Mouse (Mus musculus) spleen, postnatal 14 days (tissue): ENCODE measurements around the gene Ostm1.

Source experiments
- DNase-seq, 2 experiments: peaks; one replicate each; pipeline ENCODE4 v3.0.0; 2021 to 2022; ENCODE audit warnings: low spot score in 2 of 2

The Ostm1 gene

GRCm38 (mm10) chr10:42583902-42584435, 347 bp downstream of the Ostm1 start:
- DNase-seq: no peak

DNA sequence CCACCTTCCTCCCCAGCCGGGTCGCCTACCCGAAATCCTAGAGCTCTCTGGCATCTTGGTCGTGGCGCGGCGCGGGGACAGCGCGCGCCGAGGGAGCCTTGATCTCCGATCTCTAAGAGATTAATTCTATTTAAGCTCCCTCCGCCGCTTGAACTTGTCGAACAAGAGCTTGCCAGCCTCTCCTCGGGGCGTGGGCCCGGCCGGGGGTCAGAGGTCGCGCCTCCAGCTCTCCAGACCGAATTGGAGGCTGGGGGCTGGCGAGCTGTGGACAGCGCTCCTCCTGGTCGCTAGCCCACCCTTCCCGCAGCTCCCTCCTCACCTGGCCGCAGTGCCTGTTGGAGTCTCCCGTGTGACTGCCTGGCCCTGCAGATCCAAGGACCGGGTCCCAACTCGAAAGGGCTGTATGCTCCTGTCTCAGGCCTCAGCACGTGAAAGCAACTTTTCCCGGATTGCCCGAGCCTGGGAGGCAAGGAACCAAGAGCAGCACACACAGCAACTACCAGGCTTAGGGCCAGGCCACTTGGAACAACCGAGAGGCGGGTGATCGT, 888 bp downstream of the Ostm1 start:
- DNase-seq: no peak

DNA sequence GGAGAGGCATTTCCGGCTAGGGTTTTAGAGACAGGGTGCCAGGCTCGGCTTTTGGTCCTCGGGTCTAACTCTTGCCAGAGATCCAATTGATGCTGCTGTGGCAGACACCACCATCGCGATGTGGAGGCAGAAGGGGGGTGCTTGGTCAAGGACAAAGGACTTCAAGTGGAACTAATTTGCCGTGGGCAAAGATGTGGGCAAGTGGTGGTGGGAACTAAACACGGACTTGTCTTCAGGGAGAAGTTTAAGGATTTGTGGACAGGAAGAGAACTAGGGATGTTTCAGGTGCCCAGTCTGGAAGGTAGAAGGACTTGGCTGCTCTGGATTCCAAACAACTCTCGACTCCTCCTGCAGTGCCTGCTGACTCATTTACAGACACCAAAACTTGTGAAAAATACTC, 1.5 kb downstream of the Ostm1 start:
- DNase-seq: no peak

- DNase-seq: no peak
These were observed 2.1 kb downstream of the Ostm1 start for GRCm38 (mm10) chr10:42585596-42586305.

DNA sequence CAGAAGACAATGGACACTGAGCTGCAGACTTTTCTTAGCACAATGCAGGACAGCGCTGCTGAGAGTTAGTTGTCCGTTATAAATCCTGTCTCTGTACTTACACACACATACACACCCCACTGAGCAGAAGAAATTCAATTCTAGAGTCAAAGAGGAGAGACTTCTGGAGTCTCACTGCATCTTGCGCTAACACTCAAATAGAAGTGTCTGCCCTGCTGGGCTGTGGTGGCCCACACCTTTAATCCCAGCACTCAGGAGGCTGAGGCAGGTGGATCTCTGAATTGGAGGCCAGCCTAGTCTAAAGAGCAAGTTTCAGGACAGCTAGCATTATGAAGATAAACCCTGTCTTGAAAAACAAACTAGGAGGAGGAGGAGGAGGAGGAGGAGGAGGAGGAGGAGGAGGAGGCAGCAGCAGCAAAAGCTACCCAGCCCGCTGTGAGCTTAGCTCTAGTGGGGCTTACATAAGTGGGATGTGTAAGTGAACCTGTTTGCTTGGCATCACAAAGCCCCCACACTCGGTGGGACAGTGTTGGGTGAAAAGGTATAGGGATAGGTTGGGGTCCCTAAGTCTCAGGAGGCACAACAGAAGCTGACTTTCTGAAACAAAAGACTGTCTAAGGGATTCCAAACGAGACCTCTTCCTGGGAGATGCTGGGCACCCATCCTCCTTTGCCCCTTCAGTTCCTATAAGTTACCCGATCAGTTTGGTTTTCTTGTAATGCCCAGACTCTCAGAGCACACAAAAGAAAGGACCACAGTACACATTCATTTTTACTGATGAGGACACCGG, 4.5 kb downstream of the Ostm1 start:
- no peak for DNase-seq

GRCm38 (mm10) chr10:42589505-42589904, 5.9 kb downstream of the Ostm1 start:
- no peak for DNase-seq

DNA sequence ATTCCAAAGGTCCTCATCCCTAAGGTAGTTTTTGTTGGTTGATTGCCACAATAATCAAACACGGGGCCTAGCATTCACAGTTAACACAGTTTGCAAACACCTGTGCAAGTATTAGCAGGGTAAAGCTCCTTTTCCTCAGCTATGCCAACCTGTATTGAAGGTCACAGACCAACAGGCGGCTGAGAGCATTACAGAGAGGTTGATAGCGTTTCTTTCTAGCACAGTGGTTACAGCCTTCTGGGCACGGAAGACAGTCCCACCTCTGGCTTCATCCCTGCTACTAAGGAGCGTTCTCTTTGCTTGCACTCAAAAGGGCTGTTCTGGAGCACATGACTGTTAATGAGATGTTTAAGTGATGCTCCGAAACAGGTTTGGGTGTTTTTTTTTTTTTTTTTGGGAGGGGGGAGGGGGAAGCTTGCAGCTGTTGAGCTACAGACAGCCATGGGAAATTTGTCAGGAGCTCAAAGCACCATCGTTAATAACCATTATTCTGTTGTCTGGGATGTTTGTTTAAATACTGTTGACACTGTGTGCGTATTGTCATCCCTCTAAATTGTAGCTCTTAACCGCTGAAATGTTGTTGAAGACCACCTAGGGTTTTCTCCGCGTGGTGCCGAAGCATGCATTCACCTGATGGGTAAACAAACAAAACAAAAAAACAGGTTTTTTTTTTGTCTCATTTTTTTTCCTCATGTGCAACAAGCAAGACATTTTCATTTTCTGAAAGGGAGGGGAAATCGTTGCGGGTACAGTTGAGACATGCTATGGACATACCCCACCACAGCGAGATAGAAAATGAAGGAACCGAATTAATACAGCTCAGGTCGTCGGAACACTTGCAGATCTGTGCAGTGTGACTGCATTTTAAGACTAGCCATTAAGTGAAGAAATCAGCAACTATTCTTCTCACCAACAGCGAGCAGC, 6.9 kb downstream of the Ostm1 start:
- DNase-seq: no peak

GRCm38 (mm10) chr10:42591185-42591992, 7.8 kb downstream of the Ostm1 start:
- DNase-seq: no peak

DNA sequence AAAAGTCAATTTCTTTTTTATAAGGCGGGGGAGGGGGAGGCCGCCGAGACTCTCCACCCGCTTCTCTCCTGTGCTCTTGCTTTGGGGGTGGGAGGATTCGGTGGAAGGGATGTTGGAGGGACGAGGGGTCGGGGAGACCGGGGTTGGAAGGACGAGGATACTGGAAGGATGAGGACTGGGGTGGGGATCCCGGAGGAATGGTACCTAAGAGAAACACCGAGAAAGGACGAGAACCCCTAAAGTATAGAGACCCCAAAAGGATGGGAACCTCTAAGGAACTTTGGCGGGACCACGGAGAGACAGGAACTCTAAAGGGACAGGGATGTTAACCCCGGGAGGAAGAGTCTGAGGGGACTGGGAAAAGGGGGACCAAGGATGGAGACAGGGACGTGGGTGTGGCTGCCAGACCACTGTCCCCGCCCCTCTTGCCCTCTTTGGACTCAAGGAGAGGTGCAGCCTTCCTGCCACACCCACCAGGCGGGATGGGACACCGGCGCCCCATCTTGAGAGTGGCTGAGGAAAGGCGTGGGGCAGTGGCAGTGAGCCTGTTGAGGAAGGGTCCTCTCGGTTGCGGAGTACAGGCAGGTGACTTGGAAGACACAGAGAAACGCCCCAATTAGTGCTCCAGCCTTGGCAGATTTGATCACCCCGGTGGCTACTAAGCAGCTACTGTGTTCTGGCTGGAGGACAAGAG, 8.5 kb downstream of the Ostm1 start:
- DNase-seq: no peak

DNA sequence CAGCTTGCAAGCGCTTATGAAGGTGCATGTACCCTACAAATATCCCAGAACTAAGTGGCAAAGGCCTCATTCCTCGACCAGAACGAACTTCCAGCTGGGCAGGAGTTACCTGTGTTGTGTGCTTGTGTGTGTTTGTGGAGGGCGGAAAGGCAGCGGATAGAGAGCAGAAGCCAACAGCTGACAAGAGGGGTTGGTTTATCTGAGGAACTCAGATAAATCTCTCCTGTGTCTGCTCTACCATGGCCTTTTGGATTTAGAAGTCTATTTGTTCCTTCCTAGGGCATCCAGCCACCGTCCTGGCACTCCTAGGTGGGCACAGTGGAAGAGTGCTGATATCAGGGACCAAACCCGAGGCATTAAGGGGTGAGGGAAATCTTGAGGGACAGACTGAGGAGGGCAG, 9.6 kb downstream of the Ostm1 start:
- no peak for DNase-seq

- DNase-seq: no peak
These were observed 15.0 kb downstream of the Ostm1 start for GRCm38 (mm10) chr10:42598615-42599014.

- peak in 1 of 2 experiments; percentile 14 for DNase-seq
These were observed 17.9 kb downstream of the Ostm1 start for GRCm38 (mm10) chr10:42601556-42601955.

DNA sequence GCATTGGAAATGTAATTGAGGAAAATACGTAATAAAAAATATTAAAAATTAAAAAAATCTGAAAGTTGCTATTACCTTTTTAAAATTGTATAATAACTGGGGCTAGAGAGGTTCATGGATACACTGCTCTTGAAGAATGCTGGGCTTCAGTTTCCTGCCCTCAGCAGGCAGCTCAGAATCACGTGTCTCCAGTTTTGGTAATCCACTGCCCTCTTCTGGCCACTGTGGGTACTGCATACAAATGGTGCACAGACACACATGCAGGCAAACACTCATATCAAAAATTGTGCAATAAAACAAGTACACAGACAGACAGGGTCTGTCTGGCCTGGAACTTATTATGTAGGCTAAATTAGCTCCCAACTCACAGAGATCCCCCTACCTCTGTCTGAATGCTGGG, 21.3 kb downstream of the Ostm1 start:
- no peak for DNase-seq

DNA sequence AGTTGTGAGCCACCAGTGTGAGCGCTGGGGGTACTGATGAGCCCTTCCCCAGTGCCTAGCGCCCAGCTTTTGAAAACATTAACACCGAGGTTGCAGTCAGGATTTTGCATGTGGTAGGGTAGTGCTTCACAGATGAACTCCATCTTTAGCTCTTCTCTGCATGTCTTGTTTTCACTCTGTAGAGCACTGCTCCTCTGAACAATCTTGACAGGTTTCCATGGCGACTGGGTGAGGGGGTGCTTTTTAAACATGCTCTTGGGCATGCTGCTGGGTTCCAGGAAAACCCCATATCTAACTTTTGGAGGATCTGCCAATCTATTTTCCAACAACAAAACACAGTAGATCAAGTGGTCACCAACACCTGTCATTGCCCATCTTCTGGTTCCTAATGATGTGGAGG, 23.1 kb downstream of the Ostm1 start:
- no peak for DNase-seq

GRCm38 (mm10) chr10:42613075-42613474, 29.5 kb downstream of the Ostm1 start:
- no peak for DNase-seq

DNA sequence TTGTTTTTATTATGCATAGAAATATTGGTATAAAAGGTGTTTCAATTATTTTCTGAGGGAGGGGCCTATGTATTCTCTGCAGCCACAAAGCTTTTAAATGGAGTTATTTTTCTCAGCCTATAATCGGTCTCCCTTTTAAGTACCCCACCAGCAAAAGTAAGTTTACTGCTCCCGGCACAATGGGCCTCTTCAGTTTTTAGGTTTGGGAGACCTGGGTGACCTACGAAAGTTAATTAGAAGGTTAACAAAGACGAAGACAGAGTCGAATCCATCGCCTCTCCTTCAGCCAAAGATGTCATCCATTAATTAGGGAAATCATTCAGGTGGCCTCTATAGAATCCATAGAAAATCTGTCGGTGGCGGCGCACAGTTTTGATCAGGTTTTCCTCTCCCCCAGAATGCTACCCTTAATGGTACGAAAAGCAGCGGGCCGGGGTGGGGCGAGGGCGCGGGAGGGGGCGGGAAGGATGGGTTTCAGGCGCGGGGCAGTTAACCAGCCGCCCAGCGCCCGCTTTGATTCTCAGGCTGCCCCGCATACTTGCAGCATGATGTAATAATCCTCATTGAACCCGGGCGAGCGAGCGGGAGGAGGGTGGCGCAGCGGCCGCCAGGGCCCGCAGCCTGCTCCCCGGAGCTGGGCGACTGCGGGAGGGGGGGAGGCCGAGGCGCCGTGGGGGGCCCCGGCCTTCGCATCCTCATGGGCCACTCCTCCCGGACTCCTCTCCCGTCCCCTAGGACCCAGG, 30.2 kb downstream of the Ostm1 start:
- no peak for DNase-seq

DNA sequence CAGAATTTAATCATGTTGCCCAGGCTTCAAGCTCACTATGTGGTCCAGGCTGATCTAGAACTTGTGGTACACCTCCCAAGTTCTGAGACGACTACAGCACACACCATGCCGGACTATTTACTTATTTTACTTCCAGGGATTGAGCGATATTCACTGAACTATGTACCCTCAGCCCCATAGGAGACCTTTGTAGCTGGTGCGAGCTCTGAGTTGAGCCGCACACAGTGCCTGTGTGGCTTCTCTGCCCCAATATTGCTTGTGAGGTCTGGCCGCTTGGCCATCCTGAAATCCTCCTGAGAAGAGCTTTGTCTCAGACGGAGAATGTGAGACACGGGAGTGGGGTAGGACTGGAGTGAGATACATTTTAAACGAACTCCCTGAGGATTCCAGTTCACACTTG, 31.1 kb downstream of the Ostm1 start:
- no peak for DNase-seq

- no peak for DNase-seq
These were observed 34.7 kb downstream of the Ostm1 start for GRCm38 (mm10) chr10:42618291-42618690.

DNA sequence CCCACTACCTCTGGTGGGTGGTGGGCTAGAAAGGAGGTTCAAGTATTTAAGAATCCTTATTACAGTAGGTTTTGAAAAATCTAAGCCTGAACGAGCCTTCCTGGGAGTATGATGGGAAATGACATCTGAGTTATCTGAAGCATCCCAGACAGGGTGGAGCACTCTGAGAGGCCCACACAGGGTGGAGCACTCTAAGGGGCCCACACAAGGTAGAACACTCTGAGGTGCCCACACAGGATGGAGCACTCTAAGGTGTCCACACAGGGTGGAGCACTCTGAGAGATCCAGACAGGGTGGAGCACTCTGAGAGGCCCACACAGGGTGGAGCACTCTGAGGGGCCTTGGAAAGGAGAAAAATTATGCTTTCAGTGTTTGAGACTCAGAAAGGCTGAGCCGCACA, 42.3 kb downstream of the Ostm1 start:
- no peak for DNase-seq
